Mouse (Mus musculus): Measurements from ENCODE around the gene Ltbp1.

Gene Ltbp1

DNA sequence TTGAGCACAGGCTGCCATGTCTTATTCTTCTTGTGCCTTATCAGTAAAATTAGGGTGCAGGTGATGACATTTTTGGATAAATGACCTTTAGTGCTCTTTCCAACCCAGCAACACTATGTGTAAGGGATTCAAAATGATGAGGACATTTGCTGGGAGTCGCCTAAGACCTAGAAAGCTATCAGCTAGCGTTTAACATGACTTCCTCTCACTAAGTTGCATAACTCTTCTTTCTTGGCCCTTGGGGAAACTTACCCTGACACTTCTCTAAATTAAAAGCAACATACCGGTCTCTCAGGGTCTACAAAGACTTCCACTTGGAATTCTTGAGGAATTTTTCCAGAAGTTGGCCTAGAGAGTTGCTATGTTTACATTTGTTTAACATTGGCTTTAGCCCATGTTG is 348.0 kb downstream of the Ltbp1 start:
- no peak for DNase-seq (ENCODE audit: low read depth, low spot score)

DNA sequence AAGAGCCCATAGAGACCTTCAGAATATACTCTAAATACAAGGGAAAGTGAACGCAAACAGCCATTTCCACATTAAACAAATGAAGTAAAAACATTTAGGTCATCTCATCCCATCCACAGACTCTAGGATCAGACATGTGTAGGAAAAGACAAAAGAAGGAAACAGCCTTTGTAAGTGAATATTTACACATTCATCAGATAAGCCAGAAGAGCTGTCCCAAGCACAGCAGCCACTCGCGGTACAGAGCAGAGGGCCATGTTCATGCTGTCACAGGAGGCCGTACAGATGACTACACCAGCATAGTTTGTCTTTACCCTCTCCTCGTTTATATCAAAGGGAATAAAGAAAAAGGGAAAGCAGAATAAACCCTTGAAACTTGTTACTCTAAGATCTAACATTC is 350.1 kb downstream of the Ltbp1 start:
- DNase-seq (ENCODE audit: low read depth, low spot score): no peak

- DNase-seq (ENCODE audit: low read depth, low spot score): no peak
Measured at GRCm38 (mm10) chr17:75360111-75360510, 354.7 kb downstream of the Ltbp1 start.

DNA sequence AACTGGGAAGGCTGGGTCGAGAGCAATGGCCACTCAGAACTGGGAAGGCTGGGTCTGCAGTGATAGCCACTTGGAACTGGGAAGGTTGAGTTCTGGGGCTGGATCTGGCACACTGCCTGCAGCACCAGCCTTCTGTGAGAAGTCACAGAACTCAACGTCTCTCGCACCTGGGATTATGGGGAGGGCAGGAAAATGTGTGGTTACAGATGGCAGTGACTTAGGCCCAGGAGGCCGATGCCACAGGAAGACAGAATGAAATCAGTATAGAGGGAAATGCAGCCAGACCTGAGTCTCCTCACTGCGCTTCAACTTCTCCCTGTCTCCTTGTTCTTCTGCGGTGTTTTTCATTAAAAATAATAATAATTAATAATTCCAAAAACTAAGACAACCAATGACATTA is 361.0 kb downstream of the Ltbp1 start:
- no peak for DNase-seq (ENCODE audit: low read depth, low spot score)

DNA sequence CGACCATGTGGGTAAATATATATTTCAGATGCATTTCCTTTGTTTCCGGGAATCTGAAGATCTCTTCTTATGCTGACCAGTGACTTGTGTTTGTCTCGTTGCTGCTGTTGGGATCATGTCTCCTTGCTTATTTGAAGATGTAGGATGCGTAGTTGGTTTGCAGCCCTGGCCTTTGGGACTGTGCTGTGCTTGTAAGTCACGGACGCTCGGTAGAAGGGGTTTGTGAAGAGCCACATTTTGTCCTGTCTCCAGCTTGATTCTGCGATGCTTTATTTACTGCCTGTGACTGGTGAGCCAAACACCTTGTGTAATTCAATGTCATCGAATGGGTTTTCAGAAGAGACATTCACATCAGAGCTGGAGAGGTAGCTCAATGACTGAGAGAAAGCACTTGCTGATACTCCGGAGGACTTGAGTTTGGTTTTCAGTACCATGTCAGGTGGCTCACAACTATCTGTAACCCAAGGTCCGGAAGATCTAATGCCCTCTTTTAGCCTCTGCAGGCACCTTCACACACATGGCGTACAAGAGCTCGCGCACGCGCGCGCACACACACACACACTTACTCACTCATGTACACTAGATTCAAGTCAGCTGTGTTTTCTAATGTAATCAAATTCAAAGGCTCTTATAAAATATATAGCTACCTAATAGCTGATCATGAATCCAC is 362.3 kb downstream of the Ltbp1 start:
- no peak for DNase-seq (ENCODE audit: low read depth, low spot score)

DNA sequence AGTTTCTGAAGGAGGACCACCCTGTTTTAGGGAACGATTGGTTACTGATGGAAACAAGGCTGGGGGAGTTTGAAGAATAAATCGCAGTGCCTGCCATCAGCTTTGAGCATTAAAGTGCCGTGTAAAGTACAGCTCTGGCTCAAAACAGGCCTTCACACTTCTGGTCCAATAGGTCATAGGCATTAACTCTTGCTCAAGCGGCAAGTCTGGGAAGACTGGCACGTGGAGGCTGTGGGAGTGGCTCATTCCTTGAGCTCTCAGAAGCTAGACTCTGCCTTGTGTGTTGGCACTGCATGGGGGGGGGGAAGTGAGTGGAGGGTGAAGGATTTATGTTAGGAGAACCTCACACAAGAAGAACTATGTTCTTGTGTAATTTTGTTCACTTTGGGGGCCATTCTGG is 363.2 kb downstream of the Ltbp1 start:
- DNase-seq (ENCODE audit: low read depth, low spot score): no peak

DNA sequence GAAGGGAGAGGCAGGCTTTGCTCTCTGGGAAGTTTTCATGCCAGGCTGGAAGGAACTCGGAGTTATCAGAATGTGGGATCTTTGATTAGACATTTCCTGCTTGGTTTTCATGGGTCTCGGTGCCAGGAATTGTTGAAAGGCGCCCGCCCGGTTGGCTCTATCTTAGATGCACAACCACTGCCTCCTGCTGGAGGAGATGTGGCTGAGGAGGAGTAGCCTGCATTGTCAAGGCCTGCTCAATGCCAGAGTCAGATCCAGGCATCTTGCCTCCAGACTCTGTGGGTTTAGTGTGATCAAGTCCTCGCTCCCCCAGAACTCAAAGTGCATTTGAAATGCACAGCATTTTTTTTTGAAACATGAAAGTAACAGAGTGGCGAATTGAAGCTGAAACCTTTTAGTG is 364.0 kb downstream of the Ltbp1 start:
- no peak for DNase-seq (ENCODE audit: low read depth, low spot score)

DNA sequence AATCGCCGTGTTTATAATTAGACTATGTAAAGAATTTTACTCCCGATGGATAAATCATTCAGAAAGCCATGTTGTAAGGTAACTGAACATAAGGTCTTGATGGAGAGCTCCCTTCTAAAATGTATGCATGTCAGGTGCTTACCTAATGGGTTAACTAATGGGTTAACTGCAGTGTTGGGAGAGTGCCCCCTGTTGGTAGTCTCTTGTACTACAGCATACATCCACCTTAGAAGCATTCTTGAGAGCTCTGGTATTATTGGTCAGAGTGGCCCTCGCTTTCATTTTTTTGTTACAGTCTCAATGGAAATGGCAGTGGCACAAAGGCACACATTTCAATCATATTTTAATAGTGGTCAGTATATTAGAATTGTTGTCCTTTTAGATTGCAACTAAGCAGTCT is 364.8 kb downstream of the Ltbp1 start:
- peak; percentile 25 for DNase-seq (ENCODE audit: low read depth, low spot score)

- DNase-seq (ENCODE audit: low read depth, low spot score): no peak
Measured at GRCm38 (mm10) chr17:75371650-75372049, 366.3 kb downstream of the Ltbp1 start.

GRCm38 (mm10) chr17:75372371-75372770 is 367.0 kb downstream of the Ltbp1 start:
- DNase-seq (ENCODE audit: low read depth, low spot score): peak; percentile 33

- DNase-seq (ENCODE audit: low read depth, low spot score): no peak
Measured at GRCm38 (mm10) chr17:75374287-75375024, 369.1 kb downstream of the Ltbp1 start.

DNA sequence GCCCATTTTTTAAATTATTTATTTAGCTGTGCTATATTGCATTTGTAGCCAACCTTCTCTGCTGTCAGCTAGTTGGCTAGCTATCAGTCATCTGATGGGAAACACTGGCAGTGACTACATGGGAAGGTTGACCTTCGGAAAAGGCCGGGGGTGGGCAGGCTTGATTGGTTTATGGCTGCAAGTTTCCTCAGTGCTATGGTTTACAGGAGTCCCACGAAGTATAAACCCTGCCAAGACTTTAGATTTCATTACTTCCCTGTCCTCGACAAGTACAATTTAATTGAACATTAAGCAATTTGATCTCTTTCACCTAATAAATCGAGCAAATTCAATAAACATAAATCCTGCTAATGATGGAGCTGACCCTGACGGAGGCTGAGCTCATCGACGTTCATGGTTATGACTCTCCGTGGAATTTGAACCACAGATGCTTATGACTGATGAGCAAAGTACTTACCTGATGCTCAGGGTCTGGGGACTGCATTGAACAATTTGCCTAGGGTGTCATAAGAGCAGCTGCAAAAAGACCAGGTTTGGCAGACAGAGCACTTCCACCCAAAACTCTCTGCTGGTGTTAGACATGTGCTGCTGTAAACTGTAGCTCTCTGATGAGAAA is 373.0 kb downstream of the Ltbp1 start:
- DNase-seq (ENCODE audit: low read depth, low spot score): no peak

GRCm38 (mm10) chr17:75380167-75380566 is 374.8 kb downstream of the Ltbp1 start:
- no peak for DNase-seq (ENCODE audit: low read depth, low spot score)

DNA sequence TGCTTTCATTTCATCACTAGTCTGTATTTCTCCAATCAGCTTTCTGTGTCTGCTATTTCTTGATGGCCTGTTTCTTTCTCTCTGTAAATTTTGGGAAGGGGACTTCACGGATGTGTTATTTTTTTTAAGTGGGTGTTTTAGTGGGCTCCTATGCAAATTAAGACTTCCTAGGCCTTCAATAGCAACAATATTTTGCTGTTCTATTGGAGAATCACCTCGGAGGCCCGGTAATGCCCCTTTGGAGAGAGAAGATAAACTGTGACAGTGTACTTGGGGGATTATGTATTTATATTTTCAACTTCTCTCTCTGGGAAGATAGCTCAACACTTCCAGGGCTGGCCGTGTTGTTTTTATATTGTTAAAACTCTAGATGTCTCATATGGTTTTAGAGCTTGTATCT is 383.0 kb downstream of the Ltbp1 start:
- DNase-seq (ENCODE audit: low read depth, low spot score): no peak

DNA sequence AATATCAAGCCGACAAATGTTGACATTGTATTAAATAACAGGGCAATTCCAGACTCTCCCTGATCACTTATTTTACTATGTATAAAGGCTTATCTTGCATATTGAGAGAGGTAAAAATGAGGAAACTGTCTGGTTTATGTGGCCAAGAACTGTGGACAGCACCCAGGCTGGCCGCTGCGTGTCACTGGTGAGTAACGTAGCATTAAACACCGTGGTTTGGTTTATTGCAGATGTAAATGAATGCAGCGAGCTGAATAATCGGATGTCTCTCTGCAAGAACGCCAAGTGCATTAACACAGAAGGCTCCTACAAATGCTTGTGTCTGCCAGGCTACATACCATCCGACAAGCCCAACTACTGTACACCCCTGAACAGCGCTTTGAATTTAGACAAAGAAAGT is 384.8 kb downstream of the Ltbp1 start:
- no peak for DNase-seq (ENCODE audit: low read depth, low spot score)

GRCm38 (mm10) chr17:75391429-75392192 is 386.2 kb downstream of the Ltbp1 start:
- no peak for DNase-seq (ENCODE audit: low read depth, low spot score)

DNA sequence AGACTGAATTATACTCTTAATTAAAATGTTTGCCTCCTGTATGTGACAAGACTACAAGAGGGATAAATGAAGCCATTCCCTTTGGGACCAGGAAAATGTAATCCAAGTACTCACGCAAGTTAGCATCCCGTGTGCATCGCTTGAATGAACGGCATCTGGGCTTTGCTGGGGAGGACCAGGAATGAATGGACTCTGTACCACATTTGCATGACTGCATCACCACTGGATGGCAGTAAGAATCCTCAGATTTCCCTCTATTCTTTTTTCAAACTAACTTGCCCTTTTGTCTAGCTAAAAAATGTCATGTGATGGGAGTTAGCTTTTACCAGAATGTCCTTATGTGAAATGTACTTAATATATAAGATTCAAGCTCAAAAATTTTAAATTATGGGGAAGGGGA is 401.0 kb downstream of the Ltbp1 start:
- no peak for DNase-seq (ENCODE audit: low read depth, low spot score)

DNA sequence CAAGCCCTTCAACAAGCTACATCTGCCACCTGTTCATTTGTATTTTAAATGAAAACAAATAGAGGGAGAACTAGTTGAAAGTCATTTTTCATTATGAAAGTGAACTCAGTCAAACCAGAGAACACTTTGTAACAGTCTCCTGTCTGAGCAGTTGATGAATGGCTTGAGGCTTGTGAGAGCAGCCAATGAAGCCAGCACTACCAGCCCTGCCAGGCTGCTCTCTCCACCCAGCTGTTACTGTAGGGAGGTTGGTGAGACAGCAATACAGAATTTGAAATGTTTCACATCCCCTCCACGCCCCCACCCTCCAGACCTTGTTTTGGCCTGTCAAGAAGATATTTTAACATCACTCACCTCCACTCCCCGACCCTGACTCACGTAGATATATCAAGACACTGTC is 411.5 kb downstream of the Ltbp1 start:
- no peak for DNase-seq (ENCODE audit: low read depth, low spot score)

GRCm38 (mm10) chr17:75434152-75434551 is 428.8 kb downstream of the Ltbp1 start:
- no peak for DNase-seq (ENCODE audit: low read depth, low spot score)

GRCm38 (mm10) chr17:75434871-75435270 is 429.5 kb downstream of the Ltbp1 start:
- no peak for DNase-seq (ENCODE audit: low read depth, low spot score)

DNA sequence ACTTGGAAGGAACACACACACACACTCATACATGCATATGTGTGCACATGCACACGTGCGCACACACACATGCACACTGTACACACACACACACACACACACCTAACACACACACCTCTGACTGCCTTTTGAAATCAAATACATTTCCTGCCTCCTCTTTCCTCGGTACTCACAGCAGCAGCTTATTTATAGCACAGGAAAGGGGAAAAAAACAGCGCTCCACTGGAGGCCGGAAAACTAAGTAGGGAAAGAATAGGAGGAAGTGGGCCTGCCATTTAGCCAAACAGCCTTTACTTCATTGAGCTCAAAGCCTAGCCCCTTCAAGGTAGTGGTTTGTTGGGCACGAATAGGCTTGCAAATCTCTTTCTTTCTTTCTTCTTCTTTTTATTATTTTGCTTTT is 430.2 kb downstream of the Ltbp1 start, which contains the start of gene Rasgrp3:
Gene Rasgrp3 (plus strand): TSS at position 298 of the 400 bp plus-strand sequence.
- DNase-seq (ENCODE audit: low read depth, low spot score): no peak

- DNase-seq (ENCODE audit: low read depth, low spot score): no peak
Measured at GRCm38 (mm10) chr17:75436095-75436494, 430.7 kb downstream of the Ltbp1 start.
